Mouse (Mus musculus) bone marrow macrophage, adult 2 months (primary cell): ENCODE data around the gene Them4.

Experiments
- CTCF ChIP-seq: IDR thresholded peaks from 2 replicates; pipeline ENCODE4 v1.5.1; 2012; ENCODE audit warnings: low read depth, mild to moderate bottlenecking, low read length, moderate library complexity
- POLR2A ChIP-seq: IDR thresholded peaks from 2 replicates; pipeline ENCODE4 v1.6.1; 2012; ENCODE audit warnings: mild to moderate bottlenecking, low read depth, low read length, borderline replicate concordance

DNA sequence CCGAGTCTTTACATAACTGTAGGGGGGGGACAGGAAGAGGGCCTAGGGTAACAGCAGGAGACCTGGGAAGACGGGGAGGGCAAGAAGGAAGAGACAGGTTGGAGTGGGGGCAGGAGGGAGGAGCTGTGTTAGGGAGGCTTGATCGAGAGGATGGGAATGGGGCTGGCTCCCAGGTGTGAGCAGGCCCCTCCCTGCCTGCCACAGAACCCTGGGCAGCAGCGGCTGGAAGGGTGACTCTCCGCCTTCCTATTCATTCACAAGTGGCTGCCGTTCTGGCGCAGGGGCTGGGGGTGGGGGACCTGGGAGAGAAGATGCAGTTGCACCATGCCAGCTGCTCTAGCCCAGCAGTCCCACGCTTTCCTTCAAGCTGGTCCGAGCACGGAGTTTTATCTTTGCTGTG lies 63.2 kb downstream of the Them4 start:
- TF ChIP-seq CTCF (no peak), POLR2A (no peak)
